Mouse (Mus musculus) cerebellum, postnatal 14 days (tissue): Measurements from ENCODE around the gene Gm43720.
"Not testable (repeated sequence)": the region's sequence is repeated elsewhere in the genome, so short reads cannot be mapped to it uniquely, and the experiment has no call there.

ENCODE experiments used
- DNase-seq, 2 experiments: peaks; one replicate each; pipeline ENCODE4 v3.0.0; 2021; ENCODE audit warnings: mixed read lengths in 2 of 2

Gm43720 gene

GRCm38 (mm10) chr5:138260834-138261233 is 18.9 kb downstream of the Gm43720 start:
- DNase-seq, result no peak

- DNase-seq, result no peak
Measured at GRCm38 (mm10) chr5:138260051-138260450, 19.7 kb downstream of the Gm43720 start.

- no peak for DNase-seq
Measured at GRCm38 (mm10) chr5:138258993-138259392, 20.8 kb downstream of the Gm43720 start.

DNA sequence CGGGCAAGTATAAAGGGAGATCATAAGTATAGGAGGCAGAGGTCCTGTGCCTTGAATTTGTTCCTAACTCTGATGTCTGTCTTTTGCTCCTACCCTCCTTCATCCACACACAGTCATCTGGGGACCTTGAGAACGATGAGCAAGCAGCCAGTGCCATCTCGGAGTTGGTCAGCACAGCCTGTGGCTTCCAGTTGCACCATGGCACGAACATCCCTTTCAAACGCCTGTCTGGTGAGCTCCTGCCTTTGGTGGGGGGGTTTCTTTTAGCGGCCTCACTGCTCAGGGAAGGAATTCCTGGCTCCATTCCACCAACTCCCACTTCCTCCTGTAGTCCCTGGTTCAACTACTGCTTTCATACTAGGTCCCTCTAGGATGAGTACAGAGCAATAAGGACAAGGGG is 21.2 kb downstream of the Gm43720 start:
- no peak for DNase-seq

DNA sequence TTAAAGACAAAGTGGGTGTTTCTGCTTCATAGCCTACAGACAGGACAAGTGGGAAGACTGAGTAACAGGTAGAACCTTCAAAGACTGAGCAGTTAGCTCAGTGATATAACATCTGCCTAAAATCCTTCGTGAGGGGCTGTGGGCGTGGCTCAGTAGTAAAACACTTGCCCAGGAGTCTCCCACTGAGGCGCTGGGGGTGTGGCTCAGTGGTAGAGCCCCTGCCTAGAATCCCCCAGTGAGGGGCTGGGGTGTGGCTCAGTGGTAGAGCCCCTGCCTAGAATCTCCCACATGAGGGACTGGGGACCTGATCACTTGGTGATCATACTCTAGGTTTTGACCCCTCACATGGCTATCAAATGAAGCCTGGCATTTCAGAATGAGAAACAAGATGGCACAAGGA is 21.7 kb downstream of the Gm43720 start:
- no peak for DNase-seq

- DNase-seq, result no peak
Measured at GRCm38 (mm10) chr5:138257585-138257978, 22.2 kb downstream of the Gm43720 start.

- no peak for DNase-seq
Measured at GRCm38 (mm10) chr5:138256966-138257584, 22.7 kb downstream of the Gm43720 start.

DNA sequence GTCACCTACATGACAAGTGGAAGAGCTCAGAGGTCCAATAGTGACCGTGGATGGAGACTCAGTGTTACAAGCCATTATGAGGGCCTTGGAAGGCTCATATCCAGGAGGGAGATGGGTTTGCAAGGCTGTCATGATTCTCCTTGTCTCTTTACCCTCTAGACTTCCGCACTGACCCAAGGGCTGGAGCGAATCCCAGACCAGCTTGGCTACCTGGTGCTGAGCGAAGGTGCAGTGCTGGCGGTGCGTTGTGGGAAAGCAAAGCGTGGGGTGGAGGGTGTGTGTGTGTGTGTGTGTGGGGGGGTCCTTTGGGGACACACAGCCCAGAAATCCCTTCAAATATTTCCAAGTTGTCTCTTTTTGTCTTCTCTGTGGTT is 23.7 kb downstream of the Gm43720 start:
- peak in 1 of 2 experiments; percentile 72 for DNase-seq

DNA sequence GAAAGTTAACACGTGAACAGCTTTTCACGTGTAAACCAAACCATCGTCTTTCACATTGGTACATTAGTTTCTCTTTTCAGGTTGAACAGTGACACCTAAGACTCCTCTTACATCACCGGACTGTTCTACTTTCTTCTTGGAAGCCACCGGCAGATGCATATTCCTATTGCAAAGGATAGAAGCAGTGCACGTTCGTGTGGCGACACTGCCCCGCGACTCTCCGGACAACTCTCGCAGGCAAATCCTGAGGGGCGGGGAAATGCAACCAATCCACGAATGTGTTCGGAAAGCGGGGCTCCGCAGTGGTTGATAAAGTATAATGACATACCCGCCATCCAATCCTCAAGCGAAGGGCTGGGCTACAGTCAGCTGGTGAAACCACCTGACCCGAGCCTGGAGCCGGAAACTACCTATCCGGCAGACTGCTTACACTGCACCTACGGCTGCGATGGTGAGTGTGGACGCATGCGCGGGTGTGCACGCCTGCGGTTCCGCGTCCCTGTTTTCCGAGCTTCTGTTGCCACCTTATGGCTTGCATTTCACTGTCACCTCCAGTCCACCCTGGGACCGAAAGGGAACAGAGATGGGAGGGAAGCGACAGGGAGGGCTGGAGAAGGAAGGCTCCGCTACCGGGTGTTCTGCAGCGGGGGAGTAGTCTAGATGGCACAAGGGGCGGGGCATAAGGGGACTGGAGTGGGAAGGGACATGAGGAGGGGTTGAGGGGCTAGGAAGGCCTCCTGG is 24.2 kb downstream of the Gm43720 start, which contains the start of gene Lamtor4:
Gene Lamtor4 (plus strand): TSS at position 130 of the 741 bp plus-strand sequence.
- DNase-seq, result peak; percentile 94 to 95

DNA sequence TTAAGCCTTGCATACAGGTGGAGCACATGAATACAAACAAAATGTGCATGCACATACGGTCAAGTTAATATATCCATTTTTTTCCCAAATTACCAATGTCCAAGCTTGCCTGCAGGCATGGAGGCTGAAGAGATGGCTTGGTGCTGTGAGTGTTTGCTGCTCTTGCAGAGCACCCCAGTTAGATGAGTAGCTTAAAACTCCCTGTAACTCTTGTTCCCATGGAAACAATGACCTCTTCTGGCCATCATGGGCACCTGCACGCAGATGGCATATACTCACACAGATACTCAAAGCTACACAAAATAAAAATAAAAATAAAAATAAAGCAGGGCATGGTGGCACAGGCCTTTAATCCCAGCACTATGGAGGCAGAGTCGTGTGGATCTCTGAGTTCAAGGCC is 26.7 kb downstream of the Gm43720 start:
- DNase-seq, result no peak

DNA sequence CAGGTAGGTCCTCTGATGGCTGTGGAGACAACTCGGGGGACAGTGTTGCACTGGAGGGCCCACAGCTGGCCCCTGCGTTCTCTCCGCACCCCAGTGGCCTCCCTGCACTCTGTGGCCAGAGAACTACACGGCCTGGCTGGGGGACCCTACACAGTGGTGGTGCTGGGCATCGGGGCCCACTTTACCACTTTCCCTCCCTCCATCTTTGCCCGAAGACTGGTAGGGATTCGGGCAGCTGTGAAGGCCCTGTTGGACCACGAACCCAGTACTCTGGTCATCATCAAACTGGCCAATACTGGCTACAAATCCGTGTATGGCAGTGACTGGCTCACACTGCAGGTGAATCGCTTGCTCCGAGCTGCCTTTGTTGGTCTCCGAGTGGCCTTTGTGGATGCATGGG is 28.6 kb downstream of the Gm43720 start:
- no peak for DNase-seq

DNA sequence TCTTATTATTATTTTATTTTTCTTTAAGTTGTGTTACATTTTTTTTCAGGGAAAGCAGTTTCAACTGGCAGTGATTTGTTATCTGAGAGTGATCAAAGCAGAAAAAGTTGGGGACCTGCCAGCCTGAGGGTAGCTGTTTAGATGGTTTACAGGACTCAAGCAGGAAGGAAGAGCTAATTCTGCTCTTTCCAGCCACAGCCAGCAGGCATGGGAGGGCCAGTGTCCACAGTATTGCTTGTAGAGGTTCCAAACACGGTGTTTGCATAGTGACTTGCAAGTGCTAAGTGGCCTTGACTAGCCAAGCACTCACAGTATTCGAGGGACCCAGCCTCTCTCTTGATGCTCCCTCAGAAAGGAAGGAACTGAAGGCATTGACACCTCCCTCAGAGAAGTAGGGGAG is 38.2 kb downstream of the Gm43720 start:
- DNase-seq, result no peak

DNA sequence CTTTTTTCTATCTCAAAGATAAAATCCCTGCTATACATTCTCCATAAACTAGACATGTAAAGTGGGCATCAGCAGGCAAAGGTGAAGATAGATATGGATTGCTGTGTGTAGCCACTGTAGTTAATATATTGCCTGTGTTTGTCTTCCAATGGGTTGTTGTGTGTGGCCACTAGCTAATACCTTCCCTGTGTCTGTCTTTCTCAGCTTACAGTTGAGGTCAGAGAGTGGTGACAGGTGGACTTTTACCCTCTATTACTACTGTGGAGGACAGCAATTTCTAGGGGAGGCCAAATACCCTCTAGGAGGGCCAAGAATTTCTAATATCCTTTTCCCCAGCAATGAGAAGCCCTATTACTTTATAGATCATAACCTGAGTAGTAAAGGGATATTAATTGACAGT is 45.5 kb downstream of the Gm43720 start:
- DNase-seq, result no peak

GRCm38 (mm10) chr5:138233778-138234177 is 46.0 kb downstream of the Gm43720 start:
- no peak for DNase-seq

DNA sequence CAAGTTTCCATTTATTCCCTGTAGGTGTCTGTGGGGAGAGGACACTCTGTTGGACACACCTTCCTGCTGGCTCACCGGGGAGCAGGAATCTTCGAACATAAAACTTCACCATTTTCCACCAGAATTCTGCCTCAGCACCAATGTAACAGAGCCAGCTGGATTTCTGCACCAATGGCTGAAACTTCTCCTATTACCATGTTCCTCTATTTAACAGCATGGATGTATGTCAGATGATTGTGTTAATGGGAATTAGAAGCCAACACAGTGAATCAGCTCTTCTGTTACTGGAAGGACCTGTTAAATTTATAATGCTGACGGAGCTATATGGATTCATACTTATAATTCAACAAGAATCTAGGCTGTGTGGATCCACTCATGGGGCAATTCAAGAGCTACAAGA is 50.2 kb downstream of the Gm43720 start:
- DNase-seq, result no peak

- DNase-seq, result peak; percentile 56 to 71
Measured at GRCm38 (mm10) chr5:138228026-138228425, 51.7 kb downstream of the Gm43720 start.

DNA sequence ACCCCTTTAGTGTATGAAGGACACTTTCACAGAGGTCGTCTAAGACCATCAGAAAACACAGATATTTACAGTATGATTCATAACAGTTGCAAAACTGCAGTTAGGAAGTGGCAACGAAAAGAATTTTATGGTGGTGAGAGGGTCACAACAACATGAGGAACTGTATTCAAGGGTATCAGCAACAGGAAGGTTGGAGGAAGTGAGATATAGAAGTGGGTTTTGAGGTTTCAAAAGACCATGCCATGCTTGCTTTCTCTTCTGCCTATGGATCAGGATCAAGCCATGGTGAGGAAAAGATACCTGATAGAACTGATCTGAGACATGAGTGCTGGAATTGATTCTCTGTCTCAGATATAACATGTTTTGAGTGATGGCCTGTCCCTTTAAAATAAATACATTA is 52.4 kb downstream of the Gm43720 start:
- no peak for DNase-seq

DNA sequence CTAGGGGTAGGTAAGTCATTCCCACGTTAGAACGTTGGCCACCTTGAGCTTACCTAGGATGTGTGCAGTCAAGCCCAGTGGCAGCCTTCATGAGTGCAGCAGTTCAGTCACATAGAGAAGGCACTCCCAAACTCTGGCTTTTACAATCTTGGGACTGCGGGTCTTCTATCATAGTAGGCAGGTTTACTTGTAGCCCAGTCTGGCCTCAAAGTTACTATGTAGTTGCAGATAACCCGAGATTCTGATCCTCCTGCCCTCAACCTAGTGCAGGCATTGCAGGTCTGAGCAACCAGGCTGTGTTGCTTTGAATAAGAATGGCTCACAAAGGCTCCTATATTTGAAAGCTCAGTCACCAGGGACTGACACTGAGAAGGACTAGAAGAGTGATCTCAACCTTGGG is 53.3 kb downstream of the Gm43720 start:
- DNase-seq, result no peak

DNA sequence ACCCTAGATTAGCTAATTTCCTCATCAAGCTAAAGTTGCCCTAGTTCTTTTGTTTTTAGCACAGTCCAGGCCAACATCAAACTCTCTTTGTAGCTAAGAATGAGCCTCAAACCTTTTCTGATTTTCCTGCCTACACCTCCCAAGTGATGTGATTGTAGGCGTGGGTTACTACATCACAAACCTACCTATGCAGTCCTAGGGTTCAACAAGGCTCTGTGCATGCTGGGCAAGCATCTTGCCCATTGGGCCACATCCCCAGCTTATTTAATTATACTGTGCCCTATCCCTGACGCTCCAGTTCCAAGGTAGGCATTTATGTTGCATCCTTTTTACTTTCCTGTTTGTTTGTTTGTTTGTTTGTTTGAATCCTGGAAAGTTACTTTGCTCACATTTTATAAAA is 54.1 kb downstream of the Gm43720 start, which contains the start of gene Nxpe5:
Gene Nxpe5 (plus strand): TSS at position 199 of the 400 bp plus-strand sequence.
- DNase-seq, result no peak

DNA sequence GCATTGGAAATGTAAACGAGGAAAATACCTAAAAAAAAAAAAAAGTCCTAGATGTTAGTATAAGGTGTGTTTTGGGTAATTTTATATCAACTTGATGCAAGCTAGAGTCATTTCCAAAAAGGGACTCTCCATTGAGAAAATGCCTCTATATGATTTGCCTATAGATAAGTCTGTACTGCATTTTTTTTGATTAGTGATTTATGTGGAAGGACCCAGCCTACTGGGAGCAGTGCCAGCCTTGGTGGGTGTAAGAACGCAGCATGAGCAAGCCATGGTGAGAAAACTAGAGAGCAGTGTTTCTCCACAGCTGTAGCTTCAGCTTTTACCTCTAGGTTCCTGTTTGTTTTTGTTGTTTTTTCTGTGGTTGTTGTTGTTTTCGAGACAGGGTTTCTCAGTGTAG is 56.5 kb downstream of the Gm43720 start:
- DNase-seq, result no peak

DNA sequence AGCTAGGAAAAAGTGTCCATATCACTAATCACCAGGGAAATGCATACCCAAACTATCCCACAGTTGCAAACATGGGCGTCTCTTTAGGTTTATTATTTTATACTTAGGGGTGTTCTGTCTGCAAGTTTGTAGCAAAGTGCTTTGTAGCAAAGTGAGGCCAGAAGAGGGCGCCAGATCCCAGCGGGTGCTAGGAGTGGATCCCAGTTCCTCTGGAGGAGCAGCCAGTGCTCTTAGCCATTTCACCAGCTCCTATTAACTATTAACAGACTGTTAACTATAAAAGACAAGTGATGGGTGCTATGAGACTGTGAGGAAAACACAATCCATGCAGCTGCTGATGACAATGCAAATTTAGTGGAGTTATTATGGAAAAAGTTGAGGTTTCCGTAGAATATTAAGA is 57.6 kb downstream of the Gm43720 start:
- peak; percentile 85 to 94 for DNase-seq

DNA sequence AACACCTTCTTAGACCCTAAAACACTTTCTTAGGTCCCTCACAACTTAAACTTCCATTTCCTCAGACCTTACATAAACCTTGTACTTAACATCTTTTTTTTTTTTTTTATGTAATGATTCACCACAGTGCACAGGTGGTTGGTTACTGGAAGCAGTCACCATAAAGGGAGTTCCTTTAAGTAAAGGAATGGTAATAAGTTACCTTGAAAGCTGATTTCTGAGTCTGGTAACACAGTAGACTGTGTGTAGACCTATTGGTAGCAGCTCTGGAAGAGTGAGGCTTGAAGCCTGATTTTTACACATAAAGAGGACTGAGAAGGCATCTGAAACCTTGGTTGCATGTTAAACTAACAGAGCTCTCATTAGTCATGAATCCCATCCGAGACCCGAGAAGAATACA is 59.9 kb downstream of the Gm43720 start:
- DNase-seq, result no peak

DNA sequence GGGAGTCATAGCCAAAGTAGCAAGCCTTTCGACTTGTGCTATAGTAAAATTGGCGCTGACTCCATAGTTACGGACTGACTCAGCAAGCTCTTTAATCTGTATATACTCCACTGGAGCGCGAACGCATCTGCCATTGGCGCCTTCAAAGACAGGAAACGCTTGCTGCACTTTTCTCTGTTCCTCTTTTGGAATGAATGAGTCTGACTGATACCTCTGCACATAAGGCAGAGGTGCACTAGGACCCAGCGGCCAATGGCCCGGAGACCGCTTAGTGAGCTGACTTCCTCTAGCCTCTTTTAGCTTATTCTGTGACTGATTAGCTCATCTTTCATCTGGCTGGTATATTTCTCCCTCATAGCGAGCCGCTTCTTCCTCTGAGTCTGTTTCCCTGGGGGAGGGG is 63.1 kb downstream of the Gm43720 start:
- not testable (repeated sequence) for DNase-seq
